Mouse (Mus musculus): ENCODE data around the gene Gm5136. TPM values are rescaled to one million over a fixed set of nuclear protein-coding genes. Genes with fewer than 3 reads are reported as not detected.

Gene Gm5136
- not detected for total RNA-seq (2021)
- long read RNA-seq, experiment 1 = 0 reads
- long read RNA-seq, experiment 2 = 0 reads

- no peak for DNase-seq
These were observed at the start of gene Gm5136 for GRCm38 (mm10) chr10:108699946-108700345. Gene Gm5136 (minus strand): TSS chr10:108700160.

GRCm38 (mm10) chr10:108743759-108744158 lies 43.8 kb upstream of the Gm5136 start:
- DNase-seq = no peak

GRCm38 (mm10) chr10:108733982-108734381 lies 34.0 kb upstream of the Gm5136 start:
- no peak for DNase-seq

GRCm38 (mm10) chr10:108728961-108729360 lies 29.0 kb upstream of the Gm5136 start:
- DNase-seq = no peak

- no peak for DNase-seq
These were observed 26.4 kb upstream of the Gm5136 start for GRCm38 (mm10) chr10:108726391-108726790.

- DNase-seq = no peak
These were observed 24.9 kb upstream of the Gm5136 start for GRCm38 (mm10) chr10:108724878-108725277.

GRCm38 (mm10) chr10:108710514-108710913 lies 10.6 kb upstream of the Gm5136 start:
- no peak for DNase-seq

GRCm38 (mm10) chr10:108705658-108706057 lies 5.7 kb upstream of the Gm5136 start:
- DNase-seq = no peak

GRCm38 (mm10) chr10:108701361-108702128 lies 1.6 kb upstream of the Gm5136 start:
- no peak for DNase-seq

- no peak for DNase-seq
These were observed 2.9 kb downstream of the Gm5136 start for GRCm38 (mm10) chr10:108697062-108697461.

- no peak for DNase-seq
These were observed 9.0 kb downstream of the Gm5136 start for GRCm38 (mm10) chr10:108690954-108691353.

- no peak for DNase-seq
These were observed 13.3 kb downstream of the Gm5136 start for GRCm38 (mm10) chr10:108686696-108687095.

- no peak for DNase-seq
These were observed 20.1 kb downstream of the Gm5136 start for GRCm38 (mm10) chr10:108679675-108680390.

- DNase-seq = no peak
These were observed 22.9 kb downstream of the Gm5136 start for GRCm38 (mm10) chr10:108677053-108677452.

- no peak for DNase-seq
These were observed 31.0 kb downstream of the Gm5136 start for GRCm38 (mm10) chr10:108668944-108669343.

GRCm38 (mm10) chr10:108660295-108660694 lies 39.7 kb downstream of the Gm5136 start:
- DNase-seq = no peak

- DNase-seq = no peak
These were observed 41.7 kb downstream of the Gm5136 start for GRCm38 (mm10) chr10:108658300-108658699.

GRCm38 (mm10) chr10:108657669-108658068 lies 42.3 kb downstream of the Gm5136 start:
- DNase-seq = no peak

GRCm38 (mm10) chr10:108656898-108657297 lies 43.1 kb downstream of the Gm5136 start:
- DNase-seq = no peak

- no peak for DNase-seq
These were observed 44.9 kb downstream of the Gm5136 start for GRCm38 (mm10) chr10:108655074-108655473.

GRCm38 (mm10) chr10:108652831-108653230 lies 47.1 kb downstream of the Gm5136 start:
- DNase-seq = no peak

GRCm38 (mm10) chr10:108652066-108652465 lies 47.9 kb downstream of the Gm5136 start:
- DNase-seq = no peak

- no peak for DNase-seq
These were observed 50.8 kb downstream of the Gm5136 start for GRCm38 (mm10) chr10:108649174-108649573.
